Mouse (Mus musculus): ENCODE measurements around the gene Sh3kbp1.

GRCm38 (mm10) chrX:159704381-159705004, 77.4 kb downstream of the Sh3kbp1 start:
- TF ChIP-seq CTCF (IDR thresholded peaks at IDR 0.05; ENCODE audit: low read depth, low read length) = no peak
- TF ChIP-seq EP300 (IDR thresholded peaks at IDR 0.05; ENCODE audit: insufficient read depth, low read depth, low read length) = no peak
- no peak for TF ChIP-seq POLR2A (IDR thresholded peaks at IDR 0.05; ENCODE audit: insufficient read depth, low read length)

Measured in ES-Bruce4 (cell line).